Mouse (Mus musculus): ENCODE results near the gene Lgals3. TPM values are rescaled to one million over a fixed set of nuclear protein-coding genes. Genes with fewer than 3 reads are reported as not detected.
A peak's percentile ranks its signal among the peaks of the same experiment; 100 is the strongest.
"Not testable (repeated sequence)": the region's sequence is repeated elsewhere in the genome, so short reads cannot be mapped to it uniquely, and the experiment has no call there.

The Lgals3 gene
- 43.7 and 49.5 TPM in 2 replicates for polyA plus RNA-seq (2015; fragmentation: Nextera tagmentation; extraction: Ambion mirVana)

DNA sequence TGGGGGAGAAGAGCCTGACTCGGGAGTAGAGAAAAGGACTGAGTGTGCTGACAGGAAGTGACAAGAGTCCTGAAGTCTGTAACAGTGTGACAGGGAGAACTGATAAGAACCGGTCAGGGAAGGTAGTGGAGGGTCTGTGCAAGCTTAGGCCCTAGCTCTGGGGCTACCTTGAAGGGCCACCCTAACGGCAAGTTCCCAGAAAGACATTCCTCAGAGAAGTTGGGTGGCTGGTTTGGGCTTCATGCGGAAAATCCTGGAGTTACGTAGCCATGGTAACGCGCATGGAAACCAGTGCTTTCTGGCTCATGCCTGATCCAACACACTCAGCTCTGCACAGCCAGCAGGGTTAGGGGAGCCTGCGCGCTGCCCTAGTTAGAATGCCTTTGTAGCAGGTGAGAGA lies at the start of gene Lgals3:
TSS of gene Lgals3 (plus strand) at position 291 of the 400 bp plus-strand sequence.
- 0 out of 2 replicates have a peak within 1 kb of the TSS, but pooled peaks have one; percentile 15 for H3K4me2 ChIP-seq (ENCODE audit: low read depth, low read length)
- 32% methylated on average over 9 of the region's 9 CpGs for WGBS
- peak; percentile 17; the same call in 1 of the 2 replicates for ATAC-seq

GRCm38 (mm10) chr14:47319362-47319761 lies 48.2 kb upstream of the Lgals3 start:
- no peak overlapping the region for H3K27ac ChIP-seq (ENCODE audit: low read length)
- H3K4me3 ChIP-seq (ENCODE audit: low read length): no peak overlapping the region
- H3K36me3 ChIP-seq (ENCODE audit: control insufficient read depth, insufficient read depth, low read length): peaks cover 9% of the 10 kb centered on the region; the same call in 1 of the 2 replicates
- no peak for ATAC-seq
- no peak overlapping the region for H3K4me2 ChIP-seq (ENCODE audit: low read depth, low read length)
- no peaks in the 10 kb centered on the region for H3K9me3 ChIP-seq (ENCODE audit: control insufficient read depth, low read length)
- no peaks in the 10 kb centered on the region for H3K27me3 ChIP-seq (replicated peaks; ENCODE audit: control insufficient read depth, insufficient read depth, low read length)
- 88% methylated on average over 5 of the region's 5 CpGs for WGBS
- H3K4me1 ChIP-seq (ENCODE audit: control insufficient read depth, insufficient read depth, low read length): no peaks in the 10 kb centered on the region
- H3K9ac ChIP-seq (ENCODE audit: low read depth, low read length): no peak overlapping the region

More for the DNA sequence above, at the start of gene Lgals3:
- no peaks in the 10 kb centered on the region for H3K9me3 ChIP-seq (ENCODE audit: control insufficient read depth, low read length)
- no peaks in the 10 kb centered on the region for H3K27me3 ChIP-seq (replicated peaks; ENCODE audit: control insufficient read depth, insufficient read depth, low read length)
- H3K9ac ChIP-seq (ENCODE audit: low read depth, low read length): peak within 1 kb of the TSS; percentile 23; the same call in 1 of the 2 replicates
- no peaks in the 10 kb centered on the region for H3K36me3 ChIP-seq (ENCODE audit: control insufficient read depth, insufficient read depth, low read length)
- H3K4me3 ChIP-seq (ENCODE audit: low read length): no peak within 1 kb of the TSS
- peak within 1 kb of the TSS; percentile 87 for H3K27ac ChIP-seq (ENCODE audit: low read length)
- peaks cover 28% of the 10 kb centered on the region for H3K4me1 ChIP-seq (ENCODE audit: control insufficient read depth, insufficient read depth, low read length)

GRCm38 (mm10) chr14:47321581-47321980 lies 46.0 kb upstream of the Lgals3 start:
- H3K36me3 ChIP-seq (ENCODE audit: control insufficient read depth, insufficient read depth, low read length); H3K4me2 ChIP-seq (ENCODE audit: low read depth, low read length); H3K27me3 ChIP-seq (replicated peaks; ENCODE audit: control insufficient read depth, insufficient read depth, low read length); H3K4me3 ChIP-seq (ENCODE audit: low read length); H3K4me1 ChIP-seq (ENCODE audit: control insufficient read depth, insufficient read depth, low read length); H3K9me3 ChIP-seq (ENCODE audit: control insufficient read depth, low read length); H3K9ac ChIP-seq (ENCODE audit: low read depth, low read length); H3K27ac ChIP-seq (ENCODE audit: low read length): not testable (repeated sequence)
- ATAC-seq: 0 out of 2 replicates have a peak, but pooled peaks have one; percentile 36
- 93% methylated on average over 7 of the region's 8 CpGs for WGBS

DNA sequence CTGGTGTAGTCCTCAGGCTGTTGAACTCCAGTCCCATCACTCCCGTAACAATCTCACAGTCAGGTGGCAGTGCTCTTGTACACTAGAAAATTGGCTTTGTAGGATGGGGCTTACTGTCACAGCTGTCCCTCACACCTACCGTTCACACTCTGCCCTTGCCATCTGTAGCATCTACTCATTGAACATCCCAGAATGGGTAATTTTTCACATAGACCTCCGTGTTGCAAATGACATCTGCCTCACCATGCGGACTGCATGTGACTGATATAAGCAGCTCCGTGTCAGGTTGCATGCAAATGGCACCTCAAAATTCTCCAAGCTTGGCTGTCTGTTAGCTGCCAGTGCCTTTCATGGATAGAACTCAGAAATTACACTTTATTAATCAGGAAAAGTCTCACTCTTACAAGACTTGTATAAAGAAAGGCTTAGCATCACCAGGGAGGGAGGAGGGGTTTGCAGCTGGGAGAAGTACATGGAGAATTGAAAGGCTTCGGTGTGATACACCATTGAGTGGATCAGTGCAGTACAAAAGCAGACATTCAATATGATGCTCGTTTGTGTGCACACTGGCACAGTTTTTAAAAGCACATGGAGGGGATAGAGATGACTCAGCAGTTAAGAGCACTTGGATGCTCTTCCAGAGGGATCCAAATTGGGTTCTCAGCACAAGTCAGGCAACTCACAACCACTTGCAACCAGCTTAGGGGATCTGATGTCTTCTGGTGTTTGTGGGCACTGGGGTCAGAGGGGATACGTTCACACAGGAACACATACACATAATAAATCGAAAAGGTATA lies 41.4 kb upstream of the Lgals3 start:
- 79% methylated on average over 9 of the region's 9 CpGs for WGBS
- ATAC-seq: no peak
- Histone ChIP-seq H3K4me2 (ENCODE audit: low read depth, low read length) (no peak overlapping the region), H3K27ac (ENCODE audit: low read length) (no peak overlapping the region), H3K9me3 (ENCODE audit: control insufficient read depth, low read length) (no peaks in the 10 kb centered on the region), H3K36me3 (ENCODE audit: control insufficient read depth, insufficient read depth, low read length) (no peaks in the 10 kb centered on the region), H3K9ac (ENCODE audit: low read depth, low read length) (no peak overlapping the region), H3K4me3 (ENCODE audit: low read length) (no peak overlapping the region), H3K4me1 (ENCODE audit: control insufficient read depth, insufficient read depth, low read length) (no peaks in the 10 kb centered on the region), H3K27me3 (replicated peaks; ENCODE audit: control insufficient read depth, insufficient read depth, low read length) (no peaks in the 10 kb centered on the region)

- no peaks in the 10 kb centered on the region for H3K36me3 ChIP-seq (ENCODE audit: control insufficient read depth, insufficient read depth, low read length)
- H3K27me3 ChIP-seq (replicated peaks; ENCODE audit: control insufficient read depth, insufficient read depth, low read length): no peaks in the 10 kb centered on the region
- WGBS: 86% methylated on average over 5 of the region's 5 CpGs
- H3K4me1 ChIP-seq (ENCODE audit: control insufficient read depth, insufficient read depth, low read length): no peaks in the 10 kb centered on the region
- H3K4me3 ChIP-seq (ENCODE audit: low read length): no peak overlapping the region
- ATAC-seq: 0 out of 2 replicates have a peak, but pooled peaks have one; percentile 46
- no peak overlapping the region for H3K9ac ChIP-seq (ENCODE audit: low read depth, low read length)
- no peaks in the 10 kb centered on the region for H3K9me3 ChIP-seq (ENCODE audit: control insufficient read depth, low read length)
- H3K4me2 ChIP-seq (ENCODE audit: low read depth, low read length): no peak overlapping the region
- no peak overlapping the region for H3K27ac ChIP-seq (ENCODE audit: low read length)
Measured at GRCm38 (mm10) chr14:47327347-47327746, 40.2 kb upstream of the Lgals3 start.

- H3K9ac ChIP-seq (ENCODE audit: low read depth, low read length): no peak overlapping the region
- no peak overlapping the region for H3K4me3 ChIP-seq (ENCODE audit: low read length)
- 66% methylated on average over 5 of the region's 5 CpGs for WGBS
- H3K4me2 ChIP-seq (ENCODE audit: low read depth, low read length): no peak overlapping the region
- ATAC-seq: no peak
- H3K4me1 ChIP-seq (ENCODE audit: control insufficient read depth, insufficient read depth, low read length): no peaks in the 10 kb centered on the region
- H3K36me3 ChIP-seq (ENCODE audit: control insufficient read depth, insufficient read depth, low read length): no peaks in the 10 kb centered on the region
- no peaks in the 10 kb centered on the region for H3K9me3 ChIP-seq (ENCODE audit: control insufficient read depth, low read length)
- no peak overlapping the region for H3K27ac ChIP-seq (ENCODE audit: low read length)
- H3K27me3 ChIP-seq (replicated peaks; ENCODE audit: control insufficient read depth, insufficient read depth, low read length): no peaks in the 10 kb centered on the region
Measured at GRCm38 (mm10) chr14:47331920-47332319, 35.6 kb upstream of the Lgals3 start.

- Histone ChIP-seq H3K4me1 (ENCODE audit: control insufficient read depth, insufficient read depth, low read length) (no peaks in the 10 kb centered on the region), H3K27ac (ENCODE audit: low read length) (no peak overlapping the region), H3K27me3 (replicated peaks; ENCODE audit: control insufficient read depth, insufficient read depth, low read length) (no peaks in the 10 kb centered on the region), H3K4me2 (ENCODE audit: low read depth, low read length) (no peak overlapping the region), H3K4me3 (ENCODE audit: low read length) (no peak overlapping the region), H3K36me3 (ENCODE audit: control insufficient read depth, insufficient read depth, low read length) (no peaks in the 10 kb centered on the region), H3K9ac (ENCODE audit: low read depth, low read length) (no peak overlapping the region), H3K9me3 (ENCODE audit: control insufficient read depth, low read length) (no peaks in the 10 kb centered on the region)
- 79% methylated on average over 4 of the region's 4 CpGs for WGBS
- ATAC-seq: no peak
Measured at GRCm38 (mm10) chr14:47334819-47335218, 32.7 kb upstream of the Lgals3 start.

- Histone ChIP-seq H3K27me3 (replicated peaks; ENCODE audit: control insufficient read depth, insufficient read depth, low read length) (no peaks in the 10 kb centered on the region), H3K9me3 (ENCODE audit: control insufficient read depth, low read length) (no peaks in the 10 kb centered on the region), H3K9ac (ENCODE audit: low read depth, low read length) (no peak overlapping the region), H3K4me3 (ENCODE audit: low read length) (no peak overlapping the region), H3K36me3 (ENCODE audit: control insufficient read depth, insufficient read depth, low read length) (no peaks in the 10 kb centered on the region), H3K4me1 (ENCODE audit: control insufficient read depth, insufficient read depth, low read length) (no peaks in the 10 kb centered on the region), H3K27ac (ENCODE audit: low read length) (no peak overlapping the region), H3K4me2 (ENCODE audit: low read depth, low read length) (no peak overlapping the region)
- 78% methylated on average over 3 of the region's 3 CpGs for WGBS
- ATAC-seq: no peak
Measured at GRCm38 (mm10) chr14:47335300-47335699, 32.3 kb upstream of the Lgals3 start.

GRCm38 (mm10) chr14:47340231-47340925 lies 27.2 kb upstream of the Lgals3 start:
- WGBS: 82% methylated on average over 10 of the region's 10 CpGs
- H3K9me3 ChIP-seq (ENCODE audit: control insufficient read depth, low read length): no peaks in the 10 kb centered on the region
- no peaks in the 10 kb centered on the region for H3K4me1 ChIP-seq (ENCODE audit: control insufficient read depth, insufficient read depth, low read length)
- no peak overlapping the region for H3K4me3 ChIP-seq (ENCODE audit: low read length)
- H3K27me3 ChIP-seq (replicated peaks; ENCODE audit: control insufficient read depth, insufficient read depth, low read length): no peaks in the 10 kb centered on the region
- H3K9ac ChIP-seq (ENCODE audit: low read depth, low read length): no peak overlapping the region
- H3K4me2 ChIP-seq (ENCODE audit: low read depth, low read length): no peak overlapping the region
- H3K27ac ChIP-seq (ENCODE audit: low read length): no peak overlapping the region
- no peak for ATAC-seq
- H3K36me3 ChIP-seq (ENCODE audit: control insufficient read depth, insufficient read depth, low read length): no peaks in the 10 kb centered on the region
